Mouse (Mus musculus): ENCODE data around the gene Sptssb. TPM values are rescaled to one million over a fixed set of nuclear protein-coding genes. Genes with fewer than 3 reads are reported as not detected.

The Sptssb gene
- polyA plus RNA-seq, 1 experiment: not detected

GRCm38 (mm10) chr3:69792823-69793417 is 66.8 kb downstream of the Sptssb start:
- Histone ChIP-seq H3K36me3 (ENCODE audit: control insufficient read depth, insufficient read depth, low read length) (no peaks in the 10 kb centered on the region), H3K4me3 (ENCODE audit: control insufficient read depth, low read depth, low read length) (no peak overlapping the region), H3K4me1 (ENCODE audit: control insufficient read depth, insufficient read depth, low read length) (peaks cover 3% of the 10 kb centered on the region; the same call in 1 of the 2 replicates), H3K27ac (ENCODE audit: control insufficient read depth, insufficient read depth, low read depth, low read length) (no peak overlapping the region), H3K27me3 (ENCODE audit: control insufficient read depth, insufficient read depth, low read length) (no peaks in the 10 kb centered on the region)
- no peak for TF ChIP-seq POLR2A (IDR thresholded peaks at IDR 0.05; ENCODE audit: control insufficient read depth, low read depth, low read length)
- no peak for TF ChIP-seq CTCF (IDR thresholded peaks at IDR 0.05; ENCODE audit: control insufficient read depth, insufficient read depth, insufficient replicate concordance, low read depth, low read length)

- no peak overlapping the region for H3K4me3 ChIP-seq (ENCODE audit: control insufficient read depth, low read depth, low read length)
- H3K4me1 ChIP-seq (ENCODE audit: control insufficient read depth, insufficient read depth, low read length): no peaks in the 10 kb centered on the region
- no peak overlapping the region for H3K27ac ChIP-seq (ENCODE audit: control insufficient read depth, insufficient read depth, low read depth, low read length)
- TF ChIP-seq POLR2A (IDR thresholded peaks at IDR 0.05; ENCODE audit: control insufficient read depth, low read depth, low read length) (no peak), CTCF (IDR thresholded peaks at IDR 0.05; ENCODE audit: control insufficient read depth, insufficient read depth, insufficient replicate concordance, low read depth, low read length) (no peak)
- no peaks in the 10 kb centered on the region for H3K36me3 ChIP-seq (ENCODE audit: control insufficient read depth, insufficient read depth, low read length)
- no peaks in the 10 kb centered on the region for H3K27me3 ChIP-seq (ENCODE audit: control insufficient read depth, insufficient read depth, low read length)
Measured at GRCm38 (mm10) chr3:69779246-69779796, 80.4 kb downstream of the Sptssb start.

- H3K4me1 ChIP-seq (ENCODE audit: control insufficient read depth, insufficient read depth, low read length): no peaks in the 10 kb centered on the region
- H3K4me3 ChIP-seq (ENCODE audit: control insufficient read depth, low read depth, low read length): no peak overlapping the region
- no peaks in the 10 kb centered on the region for H3K27me3 ChIP-seq (ENCODE audit: control insufficient read depth, insufficient read depth, low read length)
- no peaks in the 10 kb centered on the region for H3K36me3 ChIP-seq (ENCODE audit: control insufficient read depth, insufficient read depth, low read length)
- no peak overlapping the region for H3K27ac ChIP-seq (ENCODE audit: control insufficient read depth, insufficient read depth, low read depth, low read length)
- TF ChIP-seq POLR2A (IDR thresholded peaks at IDR 0.05; ENCODE audit: control insufficient read depth, low read depth, low read length): no peak
- no peak for TF ChIP-seq CTCF (IDR thresholded peaks at IDR 0.05; ENCODE audit: control insufficient read depth, insufficient read depth, insufficient replicate concordance, low read depth, low read length)
Measured at GRCm38 (mm10) chr3:69773356-69773755, 86.4 kb downstream of the Sptssb start.

Other genes with a start within 250 kb of the Sptssb start
- gene Nmd3, start 138.0 kb downstream of the Sptssb start, polyA plus RNA-seq (2012; rRNA removed): 39.0 and 46.5 TPM in 2 replicates
- not detected in 2 replicates for gene Otol1, start 147.7 kb upstream of the Sptssb start, polyA plus RNA-seq (2012; rRNA removed)

Measured in testis, adult 2 months (tissue).